Mouse (Mus musculus) hindbrain, embryonic 16.5 days (tissue): Measurements from ENCODE around the gene Stmn3. TPM values are rescaled to one million over a fixed set of nuclear protein-coding genes. Genes with fewer than 3 reads are reported as not detected.

ENCODE experiments used
- ATAC-seq: fragments of 200-750 bp; cut with Nextera tagmentation; 2 replicates; pipeline ENCODE4 v1.8.0; 2017; ENCODE audit warnings: moderate TSS enrichment, moderate library complexity
- H3K27ac ChIP-seq: fragments of 300-500 bp; sonication (generic); 2 replicates; pipeline ENCODE4 v1.5.1; 2014; ENCODE audit warnings: low read depth, mild to moderate bottlenecking, control low read depth, low read length, moderate library complexity
- H3K27me3 ChIP-seq: fragments of 300-500 bp; sonication (generic); replicated peaks from 2 replicates; pipeline ENCODE4 v1.6.1; 2014; ENCODE audit warnings: low read length; ENCODE audit not compliant: control insufficient read depth, insufficient read depth
- H3K36me3 ChIP-seq: fragments of 300-500 bp; sonication (generic); 2 replicates; pipeline ENCODE4 v1.6.1; 2014; ENCODE audit warnings: mild to moderate bottlenecking, low read length, moderate library complexity, mixed read lengths; ENCODE audit not compliant: control insufficient read depth, insufficient read depth
- H3K4me1 ChIP-seq: fragments of 300-500 bp; sonication (generic); 2 replicates; pipeline ENCODE4 v1.6.1; 2014; ENCODE audit warnings: low read depth, low read length; ENCODE audit not compliant: control insufficient read depth, insufficient read depth
- H3K4me2 ChIP-seq: fragments of 300-500 bp; sonication (generic); 2 replicates; pipeline ENCODE4 v1.6.1; 2014; ENCODE audit warnings: mild to moderate bottlenecking, low read length, control low read depth, moderate library complexity
- H3K4me3 ChIP-seq: fragments of 300-500 bp; sonication (generic); 2 replicates; pipeline ENCODE4 v1.5.1; 2014; ENCODE audit warnings: mild to moderate bottlenecking, low read length, control low read depth, moderate library complexity
- H3K9ac ChIP-seq: fragments of 300-500 bp; sonication (generic); 2 replicates; pipeline ENCODE4 v1.6.1; 2014; ENCODE audit warnings: low read depth, mild to moderate bottlenecking, control low read depth, low read length, moderate library complexity
- H3K9me3 ChIP-seq: fragments of 300-500 bp; sonication (generic); 2 replicates; pipeline ENCODE4 v1.6.1; 2014; ENCODE audit warnings: mild to moderate bottlenecking, low read length, moderate library complexity; ENCODE audit not compliant: control insufficient read depth
- WGBS: fragments of 180-500 bp; shearing (Covaris S2); extraction: QIAGEN DNeasy Blood & Tissue Kit; methylation state at CpG from one replicate; pipeline ENCODE4 v1.1.7; 2014; 5-methylcytosine and 5-hydroxymethylcytosine counted together
- polyA plus RNA-seq: library from polyadenylated mRNA; unstranded; fragments of >200 nt; fragmentation: Nextera tagmentation; extraction: Ambion mirVana; gene quantifications from 2 replicates; pipeline ENCODE4 v1.2.1, GENCODE M21; 2015

Stmn3 gene
- polyA plus RNA-seq, 1 experiment from 2014 or later: 1,967 TPM

DNA sequence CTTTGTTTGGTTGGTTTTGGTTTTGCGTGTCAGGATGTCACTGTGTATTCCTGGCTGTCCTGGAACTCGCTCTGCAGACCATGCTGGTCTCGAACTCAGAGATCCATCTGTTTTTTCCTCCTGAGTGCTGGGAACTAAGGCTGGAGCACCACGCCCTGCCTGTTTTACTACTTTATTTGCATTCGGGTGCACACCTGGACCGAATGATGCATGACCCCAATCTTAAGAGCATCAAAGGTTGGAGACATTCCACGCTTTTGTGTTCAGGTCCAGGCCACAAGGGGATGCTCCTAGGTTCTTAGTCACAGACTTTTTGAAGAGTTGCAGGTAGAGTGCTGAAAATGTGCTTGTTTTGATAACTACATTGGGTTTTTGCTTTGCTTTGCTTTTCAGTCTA, 5.8 kb upstream of the Stmn3 start:
- Histone ChIP-seq H3K4me1 (peaks cover 11% of the 10 kb centered on the region), H3K9me3 (no peaks in the 10 kb centered on the region), H3K4me3 (peak overlapping the region; percentile 72), H3K36me3 (peaks cover 10% of the 10 kb centered on the region), H3K9ac (peak overlapping the region; percentile 61), H3K27me3 (no peaks in the 10 kb centered on the region), H3K27ac (no peak overlapping the region; the same call in 1 of the 2 replicates), H3K4me2 (peak overlapping the region; percentile 70)
- 15% methylated on average over 7 of the region's 7 CpGs for WGBS
- no peak for ATAC-seq

DNA sequence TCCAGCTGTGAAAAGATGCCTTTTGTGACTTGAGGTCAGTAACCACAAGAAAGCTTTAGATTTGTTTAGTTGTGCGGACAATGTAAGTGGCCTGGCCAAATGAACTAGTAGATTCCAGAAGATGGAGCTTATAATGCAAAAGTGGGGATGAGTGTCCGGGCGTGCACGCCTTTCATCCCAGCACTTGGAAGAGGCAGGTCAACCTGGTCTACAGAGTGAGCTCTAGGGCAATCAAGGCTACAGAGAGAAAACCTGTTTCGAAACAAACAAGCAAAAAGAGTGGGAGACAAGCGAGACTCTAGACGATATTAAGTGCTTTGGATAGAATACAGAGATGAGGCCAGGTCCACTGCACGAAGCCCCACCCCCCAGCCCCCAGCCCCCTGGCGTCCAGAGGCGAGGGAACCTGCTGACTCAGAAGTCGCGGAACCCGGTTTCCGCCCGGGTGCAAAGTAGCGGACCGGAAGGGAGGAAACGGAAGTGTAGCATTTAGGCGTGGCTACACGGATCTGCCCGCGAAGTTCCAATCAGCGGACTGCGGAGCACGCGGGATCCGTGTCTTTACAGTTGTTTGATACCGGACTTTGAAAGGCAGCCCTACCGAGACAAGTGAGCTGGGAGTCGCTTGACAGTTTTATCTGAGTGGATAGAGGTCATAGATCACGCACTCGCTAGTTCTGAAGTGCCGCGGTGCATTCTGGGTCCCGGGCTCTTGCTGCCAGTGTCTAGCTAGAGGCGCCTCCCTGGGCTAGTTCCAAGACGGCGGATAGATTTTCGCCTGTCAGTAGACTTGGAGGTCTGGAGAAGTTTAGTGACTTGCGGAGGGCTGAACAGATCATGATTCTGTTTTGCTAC, 5.2 kb upstream of the Stmn3 start, which contains the start of gene Rtel1:
Gene Rtel1, plus strand, starts transcription at position 492 of the 855 bp plus-strand sequence.
- peak within 1 kb of the TSS; percentile 61 for H3K9ac ChIP-seq
- H3K9me3 ChIP-seq: no peaks in the 10 kb centered on the region
- WGBS: 5% methylated on average over 40 of the region's 40 CpGs
- H3K4me2 ChIP-seq: peak within 1 kb of the TSS; percentile 70
- H3K36me3 ChIP-seq: peaks cover 10% of the 10 kb centered on the region
- H3K27me3 ChIP-seq: no peaks in the 10 kb centered on the region
- peak within 1 kb of the TSS; percentile 72 for H3K4me3 ChIP-seq
- H3K4me1 ChIP-seq: peaks cover 11% of the 10 kb centered on the region
- peak; percentile 93 for ATAC-seq
- H3K27ac ChIP-seq: peak within 1 kb of the TSS; percentile 57

DNA sequence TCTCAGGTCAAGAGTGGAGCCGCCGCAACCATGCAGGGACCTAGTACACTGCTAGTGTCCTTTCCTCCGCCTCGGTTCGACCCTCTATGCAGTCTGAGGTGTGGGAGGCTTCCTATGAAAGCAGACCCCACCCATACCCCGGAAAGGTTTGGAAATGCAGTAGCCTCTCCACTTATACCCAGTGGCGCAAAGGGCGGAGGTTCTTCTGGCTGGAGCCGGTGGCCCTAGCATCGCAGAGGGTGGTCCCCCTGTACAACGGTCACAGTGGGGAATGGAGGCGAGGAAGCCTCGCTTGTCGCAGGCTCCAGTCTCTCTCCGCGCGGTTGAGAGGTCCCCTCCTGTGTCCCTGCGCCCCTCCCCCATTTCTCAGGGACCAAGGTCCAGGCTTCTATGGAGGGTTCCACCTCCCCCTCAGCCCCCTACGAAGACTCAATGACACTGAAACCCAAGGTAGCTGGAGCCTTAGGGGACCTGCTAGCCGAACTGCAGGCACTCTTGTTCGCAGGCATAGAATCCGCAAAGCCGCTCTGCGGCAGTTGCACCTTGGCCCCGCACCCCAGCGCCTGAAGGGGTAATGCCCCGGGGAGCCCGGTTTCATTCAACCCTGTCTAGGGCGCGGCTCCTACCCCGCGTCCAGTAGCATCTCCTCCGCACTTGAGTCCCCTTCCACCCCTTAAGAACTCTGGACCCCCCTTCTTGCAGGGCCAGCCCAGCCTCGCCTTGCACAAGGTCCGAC, 788 bp downstream of the Stmn3 start:
- Histone ChIP-seq H3K4me1 (peaks cover 14% of the 10 kb centered on the region), H3K9me3 (no peaks in the 10 kb centered on the region), H3K4me3 (peak overlapping the region; percentile 73), H3K27ac (peak overlapping the region; percentile 86), H3K9ac (peak overlapping the region; percentile 89), H3K27me3 (no peaks in the 10 kb centered on the region), H3K4me2 (peak overlapping the region; percentile 86), H3K36me3 (peaks cover 6% of the 10 kb centered on the region)
- ATAC-seq: peak; percentile 81
- WGBS: 3% methylated on average over 35 of the region's 35 CpGs

DNA sequence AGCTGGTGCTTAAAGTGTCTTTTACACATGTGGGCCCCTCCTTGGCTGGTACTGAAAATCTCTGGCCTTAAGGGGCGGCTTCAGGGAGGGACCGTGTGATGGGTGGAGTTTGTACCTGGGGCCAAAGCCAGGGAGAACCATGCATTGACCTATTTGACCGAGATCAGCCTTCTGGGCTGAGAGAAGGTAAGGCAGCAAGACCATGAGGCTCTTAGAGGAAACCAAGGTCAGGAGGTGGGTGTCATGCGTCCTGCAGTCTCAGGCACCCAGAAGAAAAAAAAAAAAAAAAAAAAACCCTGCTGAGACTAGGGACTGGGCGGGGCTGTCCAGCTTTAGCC, 1.3 kb downstream of the Stmn3 start:
- Histone ChIP-seq H3K4me2 (peak overlapping the region; percentile 86), H3K4me1 (peaks cover 14% of the 10 kb centered on the region), H3K36me3 (peaks cover 10% of the 10 kb centered on the region), H3K9me3 (no peaks in the 10 kb centered on the region), H3K4me3 (peak overlapping the region; percentile 73), H3K27ac (peak overlapping the region; percentile 86), H3K27me3 (no peaks in the 10 kb centered on the region), H3K9ac (peak overlapping the region; percentile 89)
- ATAC-seq: peak; percentile 7; the same call in 1 of the 2 replicates
- 9% methylated on average over 5 of the region's 5 CpGs for WGBS

DNA sequence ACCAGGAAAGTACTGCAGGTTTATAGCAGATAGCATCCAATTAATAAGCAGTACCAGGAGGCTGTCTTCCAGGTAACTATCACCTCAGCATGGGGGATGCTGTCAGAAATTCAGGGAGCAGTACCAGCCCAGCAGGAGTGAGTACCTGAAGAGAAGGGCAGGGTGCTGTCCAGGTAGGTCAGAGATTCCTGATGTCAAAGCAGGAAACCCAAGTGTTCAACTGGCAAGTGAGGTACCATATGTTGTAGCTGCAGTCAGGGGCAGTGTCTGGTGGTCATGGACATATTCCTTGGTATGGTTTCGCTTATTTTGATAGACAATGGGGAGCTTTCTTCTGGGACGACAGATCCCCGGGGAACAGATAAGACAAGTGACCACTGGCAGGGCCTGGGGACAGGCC, 1.9 kb downstream of the Stmn3 start:
- Histone ChIP-seq H3K4me1 (peaks cover 15% of the 10 kb centered on the region), H3K9ac (peak overlapping the region; percentile 89), H3K4me2 (peak overlapping the region; percentile 86), H3K27me3 (no peaks in the 10 kb centered on the region), H3K36me3 (peaks cover 15% of the 10 kb centered on the region), H3K9me3 (no peaks in the 10 kb centered on the region), H3K4me3 (peak overlapping the region; percentile 73), H3K27ac (peak overlapping the region; percentile 86; the same call in 1 of the 2 replicates)
- 55% methylated on average over 3 of the region's 3 CpGs for WGBS
- ATAC-seq: no peak

DNA sequence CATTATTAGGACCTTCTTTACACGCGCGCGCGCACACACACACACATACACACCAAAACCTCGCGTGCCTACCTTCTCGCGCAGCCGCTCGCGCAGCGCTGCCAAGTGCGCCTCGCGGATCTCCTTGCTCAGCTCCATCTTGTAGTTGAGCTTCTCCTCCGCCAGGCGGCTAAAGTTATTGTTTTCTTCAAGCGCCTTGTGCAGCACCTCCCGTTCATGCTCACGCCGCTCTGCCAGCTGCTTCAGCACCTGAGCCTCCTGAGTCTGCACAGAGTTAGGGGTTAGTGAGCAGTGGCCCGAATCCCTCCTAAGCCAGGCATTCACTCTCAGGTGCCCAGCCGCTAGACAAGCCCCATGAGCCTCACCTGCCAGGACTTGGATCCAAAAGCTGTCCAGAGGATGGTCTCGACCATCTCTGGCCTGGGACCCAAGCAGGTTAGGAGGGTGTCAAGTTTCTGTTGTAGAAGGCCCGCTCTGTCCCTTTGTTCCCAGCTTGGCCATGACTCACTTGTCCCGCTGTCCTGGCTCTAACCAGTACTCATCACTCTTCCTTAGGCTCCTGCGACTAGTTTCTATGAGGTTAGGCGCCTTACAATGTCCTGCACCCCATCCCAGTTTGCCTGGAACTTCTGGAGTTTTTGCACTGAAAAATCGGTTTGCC, 7.0 kb downstream of the Stmn3 start:
- no peaks in the 10 kb centered on the region for H3K9me3 ChIP-seq
- H3K36me3 ChIP-seq: peaks cover 27% of the 10 kb centered on the region
- 9% methylated on average over 30 of the region's 30 CpGs for WGBS
- ATAC-seq: peak; percentile 74
- H3K27ac ChIP-seq: no peak overlapping the region
- H3K4me2 ChIP-seq: 0 out of 2 replicates have a peak overlapping the region, but pooled peaks have one; percentile 5
- H3K4me3 ChIP-seq: no peak overlapping the region
- H3K9ac ChIP-seq: peak overlapping the region; percentile 17; the same call in 1 of the 2 replicates
- peaks cover 14% of the 10 kb centered on the region for H3K4me1 ChIP-seq
- no peaks in the 10 kb centered on the region for H3K27me3 ChIP-seq

DNA sequence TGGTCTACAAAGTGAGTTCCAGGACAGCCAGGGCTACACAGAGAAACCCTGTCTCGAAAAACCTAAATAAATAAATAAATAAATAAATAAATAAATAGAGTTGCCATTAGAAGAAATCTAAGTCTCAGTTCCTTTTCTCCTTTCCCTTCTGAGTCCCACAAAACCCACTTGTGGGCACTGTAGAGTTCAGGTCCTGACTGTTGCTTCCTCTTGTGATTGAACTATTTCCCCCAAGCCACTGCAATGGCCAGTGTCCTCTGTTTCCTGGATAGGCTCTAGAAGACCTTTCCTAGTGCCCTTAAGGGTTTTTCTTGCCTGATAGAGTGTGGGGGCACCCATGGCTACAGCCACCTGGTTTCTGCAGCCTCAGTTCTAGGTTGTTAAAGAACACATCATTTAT, 9.4 kb downstream of the Stmn3 start:
- Histone ChIP-seq H3K9ac (no peak overlapping the region), H3K36me3 (peaks cover 30% of the 10 kb centered on the region), H3K27ac (no peak overlapping the region), H3K27me3 (no peaks in the 10 kb centered on the region), H3K4me1 (peaks cover 4% of the 10 kb centered on the region), H3K4me2 (no peak overlapping the region), H3K9me3 (no peaks in the 10 kb centered on the region), H3K4me3 (no peak overlapping the region)
- no peak for ATAC-seq
- 91% methylated on average over 1 of the region's 1 CpGs for WGBS

DNA sequence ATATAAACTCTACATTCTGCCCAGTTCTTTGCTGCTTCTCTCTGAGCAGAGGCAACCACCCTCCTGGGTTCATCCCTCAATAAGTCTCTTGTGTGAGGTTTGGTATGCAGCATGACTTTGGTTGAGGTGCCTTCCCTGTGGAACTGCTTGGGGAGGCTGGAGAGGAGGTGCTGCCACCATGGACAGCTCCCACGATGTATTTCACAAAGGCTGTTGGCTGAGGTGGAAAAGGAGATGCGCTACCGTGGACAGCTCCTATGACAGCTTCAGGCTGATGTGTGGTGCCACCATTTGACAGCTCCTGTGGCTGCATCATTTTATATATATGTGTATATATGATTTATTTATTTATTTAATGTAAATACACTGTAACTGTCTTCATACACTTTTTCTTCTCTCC, 12.3 kb downstream of the Stmn3 start:
- H3K27me3 ChIP-seq: no peaks in the 10 kb centered on the region
- no peak overlapping the region for H3K4me3 ChIP-seq
- H3K36me3 ChIP-seq: peaks cover 15% of the 10 kb centered on the region
- no peak overlapping the region for H3K27ac ChIP-seq
- H3K9me3 ChIP-seq: no peaks in the 10 kb centered on the region
- H3K4me1 ChIP-seq: no peaks in the 10 kb centered on the region
- H3K9ac ChIP-seq: no peak overlapping the region
- ATAC-seq: no peak
- H3K4me2 ChIP-seq: no peak overlapping the region
- WGBS: 48% methylated on average over 3 of the region's 3 CpGs

DNA sequence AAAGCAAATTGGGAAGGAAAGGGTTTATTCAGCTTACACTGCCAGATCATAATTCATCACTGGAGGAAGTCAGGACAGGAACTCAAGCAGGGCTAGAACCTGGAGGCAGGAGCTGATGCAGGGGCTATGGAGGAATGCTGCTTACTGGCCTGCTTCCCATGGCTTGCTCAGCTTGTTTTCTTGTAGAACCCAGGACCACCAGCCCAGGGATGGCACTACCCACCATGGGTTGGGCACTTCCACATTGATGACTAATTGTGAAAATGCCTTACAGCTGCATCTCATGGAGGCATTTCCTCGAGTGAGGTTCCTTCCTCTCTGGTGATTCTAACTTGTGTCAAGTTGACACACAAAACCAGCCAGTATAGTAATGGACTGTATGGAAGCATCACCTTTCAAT, 23.4 kb downstream of the Stmn3 start:
- ATAC-seq: no peak
- no peak overlapping the region for H3K27ac ChIP-seq
- no peak overlapping the region for H3K4me3 ChIP-seq
- H3K4me2 ChIP-seq: no peak overlapping the region
- H3K36me3 ChIP-seq: no peaks in the 10 kb centered on the region
- H3K4me1 ChIP-seq: peaks cover 14% of the 10 kb centered on the region
- H3K27me3 ChIP-seq: no peaks in the 10 kb centered on the region
- no peaks in the 10 kb centered on the region for H3K9me3 ChIP-seq
- no peak overlapping the region for H3K9ac ChIP-seq
- WGBS: 92% methylated on average over 1 of the region's 1 CpGs
